ENCODE assay signal across 15 mouse cellular contexts in genomic region chr11:117874419-117874818, GRCm38 (mm10). TPM values are rescaled to one million over a fixed set of nuclear protein-coding genes. Genes with fewer than 3 reads are reported as not detected.
DNase-seq lines count a peak whose midpoint lies in the region; ATAC-seq and TF ChIP-seq lines count a peak whose summit lies in the region.
"Had no signal": no experiment of that assay in that cellular context is flagged by ENCODE, and none has a peak within 500 bp of the region (broad histone marks: within the 10 kb centered on the region; RNA-seq: fewer than 3 reads in every experiment).

No protein-coding gene starts in this region.

- 50% methylated on average over 4 of the region's 4 CpGs for WGBS in heart, embryonic 11.5 days (ENCODE audit: insufficient replicate concordance)
- 57% methylated on average over 4 of the region's 4 CpGs for whole genome bisulfite sequencing in midbrain, postnatal 0 days
- WGBS in midbrain, embryonic 13.5 days: 50% methylated on average over 4 of the region's 4 CpGs
- 59% methylated on average over 4 of the region's 4 CpGs for WGBS in embryonic facial prominence, embryonic 10.5 days

- no peak for ATAC-seq in heart, embryonic 11.5 days (replicated peaks; ENCODE audit: insufficient number of reproducible peaks, low FRiP score, low TSS enrichment)
- ATAC-seq in midbrain, postnatal 0 days (ENCODE audit: low FRiP score): no peak
- no peak for ATAC-seq in midbrain, embryonic 13.5 days
- ATAC-seq: Patski had no signal

- peaks cover 35% of the 10 kb centered on the region for H3K4me1 ChIP-seq in heart, embryonic 11.5 days (ENCODE audit: control insufficient read depth, insufficient read depth, low read length)
- no peaks in the 10 kb centered on the region; the same call in 1 of the 2 replicates for H3K4me1 ChIP-seq in midbrain, postnatal 0 days (ENCODE audit: insufficient read depth, low read length)
- peaks cover 44% of the 10 kb centered on the region for H3K4me1 ChIP-seq in midbrain, embryonic 13.5 days (replicated peaks)
- H3K4me1 ChIP-seq in embryonic facial prominence, embryonic 10.5 days: peaks cover 65% of the 10 kb centered on the region

- no peaks in the 10 kb centered on the region for H3K36me3 ChIP-seq in heart, embryonic 11.5 days (ENCODE audit: control insufficient read depth, insufficient read depth, low read length)
- H3K36me3 ChIP-seq in midbrain, postnatal 0 days (ENCODE audit: insufficient read depth, low read length): no peaks in the 10 kb centered on the region
- H3K36me3 ChIP-seq in midbrain, embryonic 13.5 days: no peaks in the 10 kb centered on the region
- H3K36me3 ChIP-seq in embryonic facial prominence, embryonic 10.5 days (replicated peaks): no peaks in the 10 kb centered on the region
- H3K36me3 ChIP-seq: forebrain, embryonic 10.5 days; hindbrain, embryonic 12.5 days; lung, embryonic 15.5 days had no signal

- intact Hi-C loops in left cerebral cortex, postnatal 36 days (cut with DNase I): loop anchor here (5.0 to 10.0 kb wide), 3 partner anchors 113 to 350 kb away; partner anchors contain the start of gene Pgs1

- H3K27me3 ChIP-seq in heart, embryonic 11.5 days (ENCODE audit: control insufficient read depth, insufficient read depth, low read length): 0 out of 2 replicates have a peak, but pooled peaks cover 1% of the 10 kb centered on the region
- H3K27me3 ChIP-seq in midbrain, postnatal 0 days (ENCODE audit: insufficient read depth, low read length): no peaks in the 10 kb centered on the region
- H3K27me3 ChIP-seq in midbrain, embryonic 13.5 days: peaks cover 10% of the 10 kb centered on the region; the same call in 1 of the 2 replicates
- peaks cover 37% of the 10 kb centered on the region for H3K27me3 ChIP-seq in embryonic facial prominence, embryonic 10.5 days (replicated peaks; ENCODE audit: low read depth, poor library complexity, severe bottlenecking)
- H3K27me3 ChIP-seq: lung, embryonic 15.5 days; Patski had no signal

- TF ChIP-seq CTCF in midbrain, postnatal 0 days (IDR thresholded peaks at IDR 0.05): peak; percentile 65

- H3K9ac ChIP-seq in heart, embryonic 11.5 days (ENCODE audit: low read depth, low read length): no peak overlapping the region
- no peak overlapping the region for H3K9ac ChIP-seq in midbrain, postnatal 0 days (replicated peaks; ENCODE audit: low read length, poor library complexity, severe bottlenecking)
- no peak overlapping the region for H3K9ac ChIP-seq in midbrain, embryonic 13.5 days (replicated peaks)
- H3K9ac ChIP-seq: hindbrain, embryonic 12.5 days; lung, embryonic 15.5 days had no signal

- no peak overlapping the region for H3K4me3 ChIP-seq in heart, embryonic 11.5 days (ENCODE audit: low read depth, low read length)
- no peak overlapping the region for H3K4me3 ChIP-seq in midbrain, postnatal 0 days (ENCODE audit: low read depth, low read length)
- H3K4me3 ChIP-seq in midbrain, embryonic 13.5 days (replicated peaks): no peak overlapping the region
- no peak overlapping the region for H3K4me3 ChIP-seq in embryonic facial prominence, embryonic 10.5 days
- H3K4me3 ChIP-seq: forebrain, embryonic 10.5 days; hindbrain, embryonic 12.5 days; lung, embryonic 15.5 days had no signal

- peak; percentile 48 for DNase-seq in heart, postnatal 4 days
- DNase-seq in midbrain, postnatal 0 days (ENCODE audit: low spot score): peak; percentile 22
- peak; percentile 44 for DNase-seq in adipocyte (ENCODE audit: low spot score)
- peak; percentile 83 for DNase-seq in thymus, postnatal 4 days
- no peak for DNase-seq in embryonic facial prominence, embryonic 10.5 days (ENCODE audit: low spot score)
- DNase-seq in left cerebral cortex, postnatal 36 days (ENCODE audit: low spot score in 2 of 2): no peak
- DNase-seq: kidney, postnatal 10 days had no signal

- no peak overlapping the region for H3K27ac ChIP-seq in heart, embryonic 11.5 days (ENCODE audit: low read depth, low read length)
- no peak overlapping the region for H3K27ac ChIP-seq in midbrain, postnatal 0 days (ENCODE audit: low read depth, low read length)
- H3K27ac ChIP-seq in midbrain, embryonic 13.5 days: no peak overlapping the region
- H3K27ac ChIP-seq in embryonic facial prominence, embryonic 10.5 days (replicated peaks): no peak overlapping the region
- H3K27ac ChIP-seq: forebrain, embryonic 10.5 days; hindbrain, embryonic 12.5 days; lung, embryonic 15.5 days had no signal

- H3K4me2 ChIP-seq in heart, embryonic 11.5 days: no peak overlapping the region
- no peak overlapping the region for H3K4me2 ChIP-seq in midbrain, postnatal 0 days (ENCODE audit: low read depth, low read length, poor library complexity, severe bottlenecking)
- H3K4me2 ChIP-seq in midbrain, embryonic 13.5 days (replicated peaks): no peak overlapping the region
- H3K4me2 ChIP-seq: hindbrain, embryonic 12.5 days had no signal

- H3K9me3 ChIP-seq in heart, embryonic 11.5 days (replicated peaks; ENCODE audit: control insufficient read depth, low read length): no peaks in the 10 kb centered on the region
- H3K9me3 ChIP-seq in midbrain, postnatal 0 days (ENCODE audit: low read length): no peaks in the 10 kb centered on the region
- no peaks in the 10 kb centered on the region for H3K9me3 ChIP-seq in midbrain, embryonic 13.5 days
- no peaks in the 10 kb centered on the region for H3K9me3 ChIP-seq in embryonic facial prominence, embryonic 10.5 days
- H3K9me3 ChIP-seq: forebrain, embryonic 10.5 days; hindbrain, embryonic 12.5 days; lung, embryonic 15.5 days had no signal

RNA-seq across cellular contexts. Expression of gene Tha1, which starts 1.1 kb away (rescaled TPM):
- total RNA-seq in heart, postnatal 4 days (2021): 1 to 10 TPM; 3.3 to 4.0 TPM
- 3.0 and 3.7 TPM in 2 replicates for polyA plus RNA-seq in heart, embryonic 11.5 days (2014; fragmentation: Nextera tagmentation; extraction: Ambion mirVana)
- total RNA-seq in midbrain, postnatal 0 days (2014; rRNA removed): 3.8 and 4.2 TPM in 2 replicates
- polyA plus RNA-seq in midbrain, postnatal 0 days (2015; fragmentation: Nextera tagmentation; extraction: Ambion mirVana): 3.0 and 3.5 TPM in 2 replicates
- 2.6 and 3.0 TPM in 2 replicates for polyA plus RNA-seq in midbrain, embryonic 13.5 days (2015; fragmentation: Nextera tagmentation; extraction: Ambion mirVana)
- polyA plus RNA-seq in embryonic facial prominence, embryonic 10.5 days (2016; fragmentation: Nextera tagmentation; extraction: Ambion mirVana): 2.5 and 3.1 TPM in 2 replicates
- 1 to 10 TPM; 3.4 to 7.2 TPM for total RNA-seq in left cerebral cortex, postnatal 36 days (2021)

RNA-seq across cellular contexts. Expression of gene Tmem235, which starts 13.9 kb away (rescaled TPM):
- under 1 TPM in 1 of 2 experiments, not detected in 1; 0.18 TPM for total RNA-seq in heart, postnatal 4 days (2021)
- polyA plus RNA-seq in heart, embryonic 11.5 days (2014; fragmentation: Nextera tagmentation; extraction: Ambion mirVana): not detected in 2 replicates
- 0.16 TPM in 1 of 2 replicates, not detected in the other for total RNA-seq in midbrain, postnatal 0 days (2014; rRNA removed)
- polyA plus RNA-seq in midbrain, postnatal 0 days (2015; fragmentation: Nextera tagmentation; extraction: Ambion mirVana): not detected in 2 replicates
- polyA plus RNA-seq in midbrain, embryonic 13.5 days (2015; fragmentation: Nextera tagmentation; extraction: Ambion mirVana): not detected in 2 replicates
- 0.10 TPM in 1 of 2 replicates, not detected in the other for polyA plus RNA-seq in embryonic facial prominence, embryonic 10.5 days (2016; fragmentation: Nextera tagmentation; extraction: Ambion mirVana)
- not detected for total RNA-seq in left cerebral cortex, postnatal 36 days (2021)
- total RNA-seq: gastrocnemius, postnatal 4 days; left cerebral cortex, adult 18-20 months had no signal
- polyA plus RNA-seq: forebrain, embryonic 10.5 days; hindbrain, embryonic 12.5 days; lung, embryonic 15.5 days had no signal

RNA-seq across cellular contexts. Expression of gene Birc5, which starts 25.4 kb away (rescaled TPM):
- 10 to 100 TPM; 63.1 to 69.1 TPM for total RNA-seq in heart, postnatal 4 days (2021)
- 256 and 259 TPM in 2 replicates for polyA plus RNA-seq in heart, embryonic 11.5 days (2014; fragmentation: Nextera tagmentation; extraction: Ambion mirVana)
- total RNA-seq in midbrain, postnatal 0 days (2014; rRNA removed): 3.2 and 6.0 TPM in 2 replicates
- polyA plus RNA-seq in midbrain, postnatal 0 days (2015; fragmentation: Nextera tagmentation; extraction: Ambion mirVana): 13.1 and 13.2 TPM in 2 replicates
- polyA plus RNA-seq in midbrain, embryonic 13.5 days (2015; fragmentation: Nextera tagmentation; extraction: Ambion mirVana): 99.1 and 105 TPM in 2 replicates
- polyA plus RNA-seq in embryonic facial prominence, embryonic 10.5 days (2016; fragmentation: Nextera tagmentation; extraction: Ambion mirVana): 405 and 416 TPM in 2 replicates
- total RNA-seq in left cerebral cortex, postnatal 36 days (2021): 1 to 10 TPM in 1 of 2 experiments, under 1 TPM in 1; 0.66 to 1.5 TPM

RNA-seq across cellular contexts. Expression of gene Tk1, which starts 48.5 kb away (rescaled TPM):
- total RNA-seq in heart, postnatal 4 days (2021): 10 to 100 TPM; 93.1 to 99.2 TPM
- 98.5 and 101 TPM in 2 replicates for polyA plus RNA-seq in heart, embryonic 11.5 days (2014; fragmentation: Nextera tagmentation; extraction: Ambion mirVana)
- 6.3 and 8.8 TPM in 2 replicates for total RNA-seq in midbrain, postnatal 0 days (2014; rRNA removed)
- 6.0 and 6.5 TPM in 2 replicates for polyA plus RNA-seq in midbrain, postnatal 0 days (2015; fragmentation: Nextera tagmentation; extraction: Ambion mirVana)
- 34.5 and 36.2 TPM in 2 replicates for polyA plus RNA-seq in midbrain, embryonic 13.5 days (2015; fragmentation: Nextera tagmentation; extraction: Ambion mirVana)
- 156 and 161 TPM in 2 replicates for polyA plus RNA-seq in embryonic facial prominence, embryonic 10.5 days (2016; fragmentation: Nextera tagmentation; extraction: Ambion mirVana)
- total RNA-seq in left cerebral cortex, postnatal 36 days (2021): 1 to 10 TPM in 1 of 2 experiments, under 1 TPM in 1; 0.39 to 1.3 TPM

RNA-seq across cellular contexts. Expression of gene Afmid, which starts 48.7 kb away (rescaled TPM):
- total RNA-seq in heart, postnatal 4 days (2021): 10 to 100 TPM; 15.3 to 15.5 TPM
- 13.1 and 14.3 TPM in 2 replicates for polyA plus RNA-seq in heart, embryonic 11.5 days (2014; fragmentation: Nextera tagmentation; extraction: Ambion mirVana)
- 5.1 and 11.1 TPM in 2 replicates for total RNA-seq in midbrain, postnatal 0 days (2014; rRNA removed)
- polyA plus RNA-seq in midbrain, postnatal 0 days (2015; fragmentation: Nextera tagmentation; extraction: Ambion mirVana): 9.1 and 10.4 TPM in 2 replicates
- polyA plus RNA-seq in midbrain, embryonic 13.5 days (2015; fragmentation: Nextera tagmentation; extraction: Ambion mirVana): 4.1 and 4.3 TPM in 2 replicates
- 3.5 and 4.8 TPM in 2 replicates for polyA plus RNA-seq in embryonic facial prominence, embryonic 10.5 days (2016; fragmentation: Nextera tagmentation; extraction: Ambion mirVana)
- 1 to 10 TPM; 5.4 to 7.2 TPM for total RNA-seq in left cerebral cortex, postnatal 36 days (2021)

Comparison
In these comparisons a context has a peak if more than half of its experiments do, and no peak if none do; other contexts are left out.
1. DNase-seq: peak in heart, postnatal 4 days (single experiment), midbrain, postnatal 0 days (single experiment), adipocyte (single experiment) and thymus, postnatal 4 days (single experiment); none in embryonic facial prominence, embryonic 10.5 days (single experiment) and left cerebral cortex, postnatal 36 days (0 of 2).